Mouse (Mus musculus): ENCODE measurements around the gene Parva. TPM values are rescaled to one million over a fixed set of nuclear protein-coding genes. Genes with fewer than 3 reads are reported as not detected.

Parva gene
- 10 to 100 TPM; 47.0 to 49.7 TPM for total RNA-seq (2021)
- long read RNA-seq, full-length matches to known transcripts, result 51 of 63 reads
- long read RNA-seq, partial matches to known transcripts, result 5 of 63 reads
- long read RNA-seq, other reads (novel, unspliced or antisense), result 7 of 63 reads

GRCm38 (mm10) chr7:112427357-112428157 is at the start of gene Parva:
Parva (plus strand) TSS chr7:112427505.
- DNase-seq (ENCODE audit: low spot score in 2 of 2), result peak; percentile 28 to 59

- no peak for DNase-seq (ENCODE audit: low spot score in 2 of 2)
Observed at GRCm38 (mm10) chr7:112378056-112378455, 49.2 kb upstream of the Parva start.

GRCm38 (mm10) chr7:112378476-112378875 is 48.8 kb upstream of the Parva start:
- DNase-seq (ENCODE audit: low spot score in 2 of 2), result peak; percentile 78 to 86

GRCm38 (mm10) chr7:112386521-112386920 is 40.8 kb upstream of the Parva start:
- no peak for DNase-seq (ENCODE audit: low spot score in 2 of 2)

- DNase-seq (ENCODE audit: low spot score in 2 of 2), result no peak
Observed at GRCm38 (mm10) chr7:112387876-112388275, 39.4 kb upstream of the Parva start.

GRCm38 (mm10) chr7:112388363-112388875 is 38.9 kb upstream of the Parva start:
- no peak for DNase-seq (ENCODE audit: low spot score in 2 of 2)

GRCm38 (mm10) chr7:112389611-112390251 is 37.6 kb upstream of the Parva start:
- no peak for DNase-seq (ENCODE audit: low spot score in 2 of 2)

- DNase-seq (ENCODE audit: low spot score in 2 of 2), result no peak
Observed at GRCm38 (mm10) chr7:112390252-112390936, 36.9 kb upstream of the Parva start.

GRCm38 (mm10) chr7:112390937-112391605 is 36.2 kb upstream of the Parva start:
- DNase-seq (ENCODE audit: low spot score in 2 of 2), result no peak

GRCm38 (mm10) chr7:112397786-112398185 is 29.5 kb upstream of the Parva start:
- no peak for DNase-seq (ENCODE audit: low spot score in 2 of 2)

- DNase-seq (ENCODE audit: low spot score in 2 of 2), result no peak
Observed at GRCm38 (mm10) chr7:112399425-112400170, 27.7 kb upstream of the Parva start.

GRCm38 (mm10) chr7:112400175-112400574 is 27.1 kb upstream of the Parva start:
- peak; percentile 37 to 77 for DNase-seq (ENCODE audit: low spot score in 2 of 2)

GRCm38 (mm10) chr7:112405061-112405460 is 22.2 kb upstream of the Parva start:
- DNase-seq (ENCODE audit: low spot score in 2 of 2), result no peak

GRCm38 (mm10) chr7:112405578-112405977 is 21.7 kb upstream of the Parva start:
- peak in 1 of 2 experiments; percentile 59 for DNase-seq (ENCODE audit: low spot score in 2 of 2)

- peak; percentile 35 to 76 for DNase-seq (ENCODE audit: low spot score in 2 of 2)
Observed at GRCm38 (mm10) chr7:112407597-112407996, 19.7 kb upstream of the Parva start.

- DNase-seq (ENCODE audit: low spot score in 2 of 2), result no peak
Observed at GRCm38 (mm10) chr7:112409991-112410390, 17.3 kb upstream of the Parva start.

GRCm38 (mm10) chr7:112413286-112413685 is 14.0 kb upstream of the Parva start:
- DNase-seq (ENCODE audit: low spot score in 2 of 2), result no peak

GRCm38 (mm10) chr7:112416058-112416526 is 11.2 kb upstream of the Parva start:
- DNase-seq (ENCODE audit: low spot score in 2 of 2), result peak in 1 of 2 experiments; percentile 21

GRCm38 (mm10) chr7:112416730-112417513 is 10.4 kb upstream of the Parva start:
- no peak for DNase-seq (ENCODE audit: low spot score in 2 of 2)

Data from layer of hippocampus, adult 18-20 months (tissue).